In genomic region chrY:90730908-90731592, GRCm38 (mm10) we compare ENCODE assay signal across 9 mouse cellular contexts. TPM values are rescaled to one million over a fixed set of nuclear protein-coding genes. Genes with fewer than 3 reads are reported as not detected.
DNase-seq lines count a peak whose midpoint lies in the region; ATAC-seq lines count a peak whose summit lies in the region.
"Not testable (repeated sequence)": the region's sequence is repeated elsewhere in the genome, so short reads cannot be mapped to it uniquely, and the experiment has no call there.
"Had no signal": no experiment of that assay in that cellular context is flagged by ENCODE, and none has a peak within 500 bp of the region (broad histone marks: within the 10 kb centered on the region; RNA-seq: fewer than 3 reads in every experiment).

No protein-coding gene starts in this region.

- peak; percentile 89 for DNase-seq in R1 (ENCODE audit: low read depth, low spot score)
- DNase-seq in embryonic facial prominence, embryonic 11.5 days (ENCODE audit: low spot score): not testable (repeated sequence)
- DNase-seq in gastrocnemius, postnatal 4 days (ENCODE audit: low spot score in 2 of 2): peak; percentile 43 to 81
- DNase-seq in induced T-regulatory cell, adult 2 months (ENCODE audit: low read depth): peak; percentile 22
- peak; percentile 9 for DNase-seq in right cerebral cortex, postnatal 14 days
- DNase-seq in urinary bladder, postnatal 10 days (ENCODE audit: low spot score): peak; percentile 15

- H3K4me2 ChIP-seq in embryonic facial prominence, embryonic 11.5 days (ENCODE audit: low read depth, low read length); limb, embryonic 15.5 days; midbrain, embryonic 13.5 days (replicated peaks): not testable (repeated sequence)

- H3K9ac ChIP-seq in embryonic facial prominence, embryonic 11.5 days (replicated peaks; ENCODE audit: low read length); limb, embryonic 15.5 days; midbrain, embryonic 13.5 days (replicated peaks): not testable (repeated sequence)

- not testable (repeated sequence) for H3K4me3 ChIP-seq in embryonic facial prominence, embryonic 11.5 days (ENCODE audit: low read depth, low read length); limb, embryonic 15.5 days; midbrain, embryonic 13.5 days (replicated peaks)

- H3K9me3 ChIP-seq in embryonic facial prominence, embryonic 11.5 days (replicated peaks; ENCODE audit: control insufficient read depth, low read length); limb, embryonic 15.5 days; midbrain, embryonic 13.5 days: not testable (repeated sequence)

- H3K27me3 ChIP-seq in embryonic facial prominence, embryonic 11.5 days (ENCODE audit: control insufficient read depth, insufficient read depth, low read length); limb, embryonic 15.5 days; midbrain, embryonic 13.5 days: not testable (repeated sequence)

- ATAC-seq in embryonic facial prominence, embryonic 11.5 days (replicated peaks; ENCODE audit: insufficient number of reproducible peaks, low FRiP score, low TSS enrichment, low read depth): peak; percentile 97
- ATAC-seq in limb, embryonic 15.5 days (ENCODE audit: insufficient number of reproducible peaks, low FRiP score, low TSS enrichment, low read depth): peak; percentile 86; the same call in 1 of the 2 replicates
- peak; percentile 97 for ATAC-seq in midbrain, embryonic 13.5 days

- not testable (repeated sequence) for H3K27ac ChIP-seq in embryonic facial prominence, embryonic 11.5 days (replicated peaks; ENCODE audit: low read depth, low read length); limb, embryonic 15.5 days; midbrain, embryonic 13.5 days

- not testable (repeated sequence) for H3K4me1 ChIP-seq in embryonic facial prominence, embryonic 11.5 days (ENCODE audit: control insufficient read depth, insufficient read depth, low read length); limb, embryonic 15.5 days; midbrain, embryonic 13.5 days (replicated peaks)

- H3K36me3 ChIP-seq in embryonic facial prominence, embryonic 11.5 days (replicated peaks; ENCODE audit: control insufficient read depth, insufficient read depth, low read depth, low read length); limb, embryonic 15.5 days; midbrain, embryonic 13.5 days: not testable (repeated sequence)

- WGBS in embryonic facial prominence, embryonic 11.5 days: 65% methylated on average over 17 of the region's 20 CpGs
- 63% methylated on average over 17 of the region's 20 CpGs for WGBS in limb, embryonic 15.5 days
- WGBS in midbrain, embryonic 13.5 days: 61% methylated on average over 17 of the region's 20 CpGs

RNA-seq across cellular contexts. Expression of gene Gm21860, which starts 23.6 kb away (rescaled TPM):
- polyA plus RNA-seq in embryonic facial prominence, embryonic 11.5 days (2014; fragmentation: Nextera tagmentation; extraction: Ambion mirVana): not detected in 2 replicates
- total RNA-seq in gastrocnemius, postnatal 4 days (2021): not detected
- polyA plus RNA-seq in limb, embryonic 15.5 days (2015; fragmentation: Nextera tagmentation; extraction: Ambion mirVana): not detected in 2 replicates
- polyA plus RNA-seq in midbrain, embryonic 13.5 days (2015; fragmentation: Nextera tagmentation; extraction: Ambion mirVana): not detected in 2 replicates
- total RNA-seq: left cerebral cortex, postnatal 10 days had no signal

RNA-seq across cellular contexts. Expression of gene Gm47283, which starts 53.5 kb away (rescaled TPM):
- polyA plus RNA-seq in embryonic facial prominence, embryonic 11.5 days (2014; fragmentation: Nextera tagmentation; extraction: Ambion mirVana): not detected in 2 replicates
- total RNA-seq in gastrocnemius, postnatal 4 days (2021): not detected
- not detected in 2 replicates for polyA plus RNA-seq in limb, embryonic 15.5 days (2015; fragmentation: Nextera tagmentation; extraction: Ambion mirVana)
- polyA plus RNA-seq in midbrain, embryonic 13.5 days (2015; fragmentation: Nextera tagmentation; extraction: Ambion mirVana): not detected in 2 replicates
- total RNA-seq: left cerebral cortex, postnatal 10 days had no signal
